Mouse (Mus musculus) kidney, postnatal 4 days (tissue): ENCODE measurements around the gene Traf3ip1.

Experiments
- DNase-seq, 2 experiments: peaks; one replicate each; pipeline ENCODE4 v3.0.0; 2021; ENCODE audit warnings: mixed read lengths in 2 of 2

Traf3ip1 gene

DNA sequence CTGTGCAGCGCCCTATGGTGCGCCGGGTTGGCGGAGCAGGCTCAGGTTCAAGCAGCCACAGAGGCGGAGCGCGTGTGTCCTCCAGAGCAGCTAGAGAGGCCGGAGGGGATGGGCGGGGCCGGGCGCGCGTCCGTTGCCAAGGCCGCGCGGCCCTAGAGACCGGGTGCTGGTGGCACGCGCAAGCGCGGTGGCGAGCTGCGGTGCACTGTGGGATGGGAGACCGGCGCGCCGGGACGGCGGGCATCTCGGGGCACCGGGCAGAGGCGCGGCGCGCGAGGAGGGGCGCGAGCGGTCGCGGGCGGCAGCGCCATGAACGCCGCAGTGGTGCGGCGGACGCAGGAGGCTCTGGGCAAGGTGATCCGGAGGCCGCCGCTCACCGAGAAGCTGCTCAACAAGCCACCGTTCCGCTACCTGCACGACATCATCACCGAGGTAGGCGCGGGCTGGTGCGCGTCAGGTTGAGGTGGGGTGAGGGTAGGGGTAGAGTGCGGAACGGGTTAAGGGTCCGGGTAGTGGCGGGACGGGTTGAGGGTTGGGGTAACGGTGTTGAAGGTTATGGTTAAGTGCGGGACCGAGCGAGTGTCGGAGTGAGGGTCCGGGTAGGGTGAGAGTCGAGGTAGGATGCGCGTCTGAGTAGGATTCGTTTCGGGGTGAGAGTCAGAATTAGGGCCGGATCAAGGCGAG is at the start of gene Traf3ip1:
Traf3ip1 (plus strand) TSS at position 191 of the 684 bp plus-strand sequence.
- DNase-seq: peak; percentile 96 to 98

- DNase-seq: no peak
These were observed 49.3 kb upstream of the Traf3ip1 start for GRCm38 (mm10) chr1:91444841-91445830.

DNA sequence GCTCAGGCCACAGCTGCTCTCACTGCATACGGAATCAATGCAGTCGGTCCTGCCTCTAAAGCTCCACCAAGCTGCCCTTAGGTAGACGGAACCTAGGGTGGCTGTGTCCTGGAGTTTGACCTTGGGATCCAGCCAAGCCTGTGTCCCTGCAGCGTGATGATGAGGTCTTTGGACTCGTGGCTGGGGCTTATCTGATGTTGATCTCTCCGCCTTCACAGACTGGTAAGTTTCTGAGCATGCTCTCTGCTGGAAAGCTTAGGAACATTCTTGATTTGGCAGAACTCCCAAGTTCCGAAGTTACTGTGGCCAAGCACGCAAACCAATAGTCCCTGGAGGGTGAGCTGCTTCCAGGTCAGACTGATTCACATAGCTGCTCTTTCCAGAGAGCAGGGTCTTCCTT is 48.4 kb upstream of the Traf3ip1 start:
- peak; percentile 68 to 80 for DNase-seq

DNA sequence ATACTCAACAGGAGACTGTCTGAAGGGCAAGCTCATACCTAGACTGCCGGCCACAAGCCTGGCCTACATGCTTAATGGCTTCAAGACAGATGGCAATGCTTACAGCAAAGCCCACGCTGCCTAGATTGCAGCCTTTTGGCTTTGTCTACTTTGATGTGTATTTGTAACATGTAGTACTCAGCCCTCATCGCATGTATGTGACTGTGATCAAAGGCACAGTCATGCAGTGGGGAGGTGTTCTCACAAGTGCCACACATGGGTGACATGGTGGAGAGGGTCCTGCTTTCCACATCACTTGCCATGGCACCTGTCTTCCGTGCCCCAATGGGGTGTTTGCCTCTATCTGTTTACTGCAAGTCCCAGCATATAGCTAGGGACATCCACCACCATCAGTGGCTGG is 47.9 kb upstream of the Traf3ip1 start:
- DNase-seq: no peak

GRCm38 (mm10) chr1:91448688-91449087 is 45.8 kb upstream of the Traf3ip1 start:
- DNase-seq: no peak

DNA sequence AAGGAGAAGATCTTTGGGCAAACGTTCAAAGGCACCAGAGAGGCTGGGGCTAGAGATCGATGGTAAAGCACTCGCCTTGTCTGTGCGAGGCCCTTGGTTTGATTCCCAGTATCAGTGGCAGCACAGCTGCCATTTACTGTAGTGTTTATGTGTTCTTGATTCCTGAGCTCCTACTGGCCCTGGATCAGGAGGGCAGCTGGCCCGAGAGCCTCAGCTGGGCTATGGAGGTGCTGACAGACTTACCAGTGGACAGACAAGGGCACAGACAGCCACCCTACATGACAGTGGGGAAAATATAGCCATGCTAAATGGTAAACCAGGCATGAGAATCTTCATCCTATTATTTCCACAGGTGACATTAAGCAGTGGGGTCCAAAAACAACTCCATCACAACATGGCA is 43.6 kb upstream of the Traf3ip1 start:
- DNase-seq: no peak

DNA sequence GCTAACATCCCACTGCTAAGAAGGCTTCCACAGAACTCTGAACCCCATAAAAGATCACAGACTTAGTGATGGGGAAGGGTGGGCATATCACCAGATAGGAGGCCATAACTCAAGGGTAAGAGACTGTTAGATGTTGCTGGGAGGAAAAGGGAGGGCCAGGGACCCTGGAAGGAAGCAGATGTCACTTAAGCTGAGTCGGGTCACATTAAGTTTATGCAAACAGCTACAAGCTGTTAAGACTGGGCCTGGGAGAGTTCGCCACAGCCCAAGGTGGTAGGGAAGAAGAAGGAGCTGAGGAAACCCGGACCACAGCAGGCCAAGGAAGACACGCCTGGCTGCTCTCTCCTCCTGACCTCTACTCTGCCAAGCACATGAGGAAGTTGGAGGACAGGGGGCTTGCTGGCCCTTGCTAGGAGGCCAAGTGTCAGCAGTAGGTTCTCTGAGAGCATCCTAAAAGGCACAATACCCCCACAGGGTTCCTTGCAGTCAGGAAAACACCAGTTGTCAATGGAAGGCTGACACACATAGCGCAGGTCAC is 42.8 kb upstream of the Traf3ip1 start:
- DNase-seq: peak in 1 of 2 experiments; percentile 49

- DNase-seq: no peak
These were observed 40.5 kb upstream of the Traf3ip1 start for GRCm38 (mm10) chr1:91453932-91454331.

GRCm38 (mm10) chr1:91454366-91454765 is 40.1 kb upstream of the Traf3ip1 start:
- DNase-seq: no peak

GRCm38 (mm10) chr1:91454927-91455326 is 39.5 kb upstream of the Traf3ip1 start:
- DNase-seq: no peak

- DNase-seq: peak; percentile 68 to 81
These were observed 38.7 kb upstream of the Traf3ip1 start for GRCm38 (mm10) chr1:91455661-91456161.

DNA sequence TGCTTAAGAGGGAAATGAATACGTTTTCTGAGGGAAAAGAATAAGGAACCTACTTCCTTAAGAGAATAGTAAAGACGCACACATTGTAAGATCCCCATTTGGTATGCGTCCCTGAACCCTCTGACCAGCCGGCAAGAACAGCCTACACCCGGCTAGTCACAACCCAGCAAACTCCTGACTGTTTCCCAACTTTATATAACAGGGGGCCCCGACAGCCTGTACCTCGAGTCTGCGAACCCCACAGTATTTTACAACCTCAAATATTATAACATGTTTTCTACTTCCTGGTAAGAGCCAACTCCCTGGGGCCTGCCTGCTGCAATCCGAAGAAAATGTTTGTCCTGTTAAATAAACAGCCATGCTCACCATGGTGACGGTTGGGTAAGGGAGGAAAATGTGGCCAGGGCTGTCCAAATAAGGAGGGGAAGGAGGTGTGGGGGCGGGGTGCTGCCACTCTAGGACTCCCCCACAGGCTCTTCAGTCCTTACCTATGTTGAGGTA is 38.1 kb upstream of the Traf3ip1 start:
- peak; percentile 71 to 80 for DNase-seq

DNA sequence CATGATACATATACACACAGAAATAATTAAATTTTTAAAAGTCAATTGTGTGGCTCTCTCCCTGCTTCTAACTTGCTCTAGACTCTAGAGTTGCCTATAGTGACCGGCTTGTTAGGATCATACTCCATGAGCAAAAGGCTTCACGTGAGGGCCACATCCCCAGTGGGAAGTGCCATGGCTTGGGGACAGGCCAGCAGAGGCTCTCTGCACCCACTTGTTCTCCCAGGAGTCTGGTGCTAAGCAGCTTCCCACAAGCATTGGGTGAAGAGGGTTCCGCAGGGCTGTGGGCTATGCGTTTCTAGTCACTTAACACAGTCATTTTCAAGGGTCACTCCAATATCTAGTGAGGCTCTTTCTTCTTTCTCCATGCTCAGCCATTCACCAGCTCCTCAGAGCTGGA is 37.3 kb upstream of the Traf3ip1 start:
- DNase-seq: no peak

DNA sequence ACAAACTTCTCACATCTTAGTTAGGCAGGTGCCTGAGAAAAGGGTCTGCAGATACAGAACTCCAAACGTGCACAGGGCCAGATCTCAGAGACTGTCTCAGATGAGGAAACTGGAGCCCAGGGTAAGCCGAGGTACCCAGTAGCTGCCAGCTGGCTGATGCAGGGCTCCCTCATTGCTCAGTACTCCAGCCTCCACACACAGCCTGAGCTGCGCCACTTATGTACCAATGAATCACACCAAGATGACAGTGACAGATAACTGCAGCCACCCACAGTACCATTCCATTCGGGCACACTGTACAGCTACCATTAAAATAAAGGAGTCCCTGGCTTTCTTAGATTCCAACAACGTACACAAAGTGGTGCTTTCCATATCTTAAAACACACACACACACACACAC is 36.7 kb upstream of the Traf3ip1 start:
- no peak for DNase-seq

DNA sequence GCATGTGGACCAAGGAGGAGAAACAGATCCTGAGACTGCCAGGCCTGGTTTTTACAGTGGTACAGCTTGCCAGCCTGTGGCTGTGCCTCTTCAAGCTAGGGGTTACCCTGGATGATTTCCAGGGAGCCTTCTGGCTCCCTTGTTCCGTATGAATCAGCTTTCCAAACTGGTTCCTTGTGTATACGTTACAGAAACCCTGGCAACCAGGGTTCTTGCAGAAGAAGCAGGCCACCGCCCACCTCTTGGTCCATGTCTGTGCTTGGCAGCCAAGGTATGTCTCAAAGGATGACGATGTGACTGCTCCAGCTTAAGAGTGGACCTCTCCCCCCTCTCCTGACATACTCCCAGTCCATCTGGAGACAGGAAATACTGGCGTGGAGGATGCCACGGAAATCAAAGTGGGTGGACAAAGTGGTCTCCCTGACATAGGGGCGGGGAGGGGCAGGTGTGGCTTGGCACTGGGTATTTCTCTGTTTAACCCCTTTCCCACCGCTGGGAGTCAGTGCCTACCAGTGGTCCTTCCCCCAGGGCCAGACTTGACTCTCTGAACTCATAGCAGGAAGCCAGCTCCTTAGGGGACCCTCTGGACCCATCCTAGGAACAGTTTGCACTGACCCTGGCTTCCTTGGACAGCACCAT is 36.1 kb upstream of the Traf3ip1 start:
- peak; percentile 37 to 65 for DNase-seq

- peak; percentile 99 for DNase-seq
These were observed 35.2 kb upstream of the Traf3ip1 start, which contains the start of gene Per2 for GRCm38 (mm10) chr1:91459059-91459809. Per2 (minus strand) TSS chr1:91459324.

DNA sequence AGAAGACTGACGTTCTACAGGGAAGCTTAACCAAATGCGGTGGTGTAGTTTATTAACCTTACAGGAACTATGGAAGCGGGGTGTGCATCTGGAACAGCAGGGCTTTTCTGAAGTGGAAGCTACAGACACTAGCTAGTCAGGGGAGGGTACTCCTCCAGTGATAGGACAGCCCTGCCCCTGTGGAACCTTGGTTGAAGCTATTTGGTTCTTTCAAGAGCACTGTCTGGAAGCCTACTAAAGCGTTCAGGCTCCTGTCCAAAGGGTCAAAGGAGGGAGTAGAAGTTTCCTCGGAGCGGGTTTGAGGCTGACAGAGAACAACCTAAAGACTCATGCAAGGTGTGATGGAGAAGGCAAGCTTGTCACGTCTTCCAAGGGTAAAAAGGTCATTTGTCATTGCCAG is 34.4 kb upstream of the Traf3ip1 start:
- DNase-seq: no peak

DNA sequence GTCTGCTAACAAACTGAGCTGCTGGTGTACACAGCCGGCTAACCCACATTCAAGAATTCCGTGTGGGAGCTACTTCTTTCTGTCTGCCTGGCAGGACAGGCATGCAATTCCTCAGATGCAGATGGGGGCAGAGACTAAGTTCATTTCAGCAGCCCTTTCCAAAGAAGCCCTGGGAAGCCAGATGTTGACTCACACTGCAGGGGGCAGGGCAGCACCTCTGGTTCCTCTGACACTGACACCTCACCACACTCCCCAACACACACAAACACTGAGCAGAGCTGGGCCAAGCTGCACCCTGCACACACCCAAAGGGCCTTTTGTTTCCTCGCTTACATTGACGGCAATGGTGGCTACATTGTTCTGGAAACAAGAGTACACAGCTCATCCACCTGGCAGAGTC is 33.9 kb upstream of the Traf3ip1 start:
- DNase-seq: no peak

- DNase-seq: no peak
These were observed 31.0 kb upstream of the Traf3ip1 start for GRCm38 (mm10) chr1:91463336-91463995.

GRCm38 (mm10) chr1:91464436-91464835 is 30.0 kb upstream of the Traf3ip1 start:
- peak in 1 of 2 experiments; percentile 56 for DNase-seq

- DNase-seq: peak in 1 of 2 experiments; percentile 23
These were observed 29.2 kb upstream of the Traf3ip1 start for GRCm38 (mm10) chr1:91465244-91465643.
